Mouse (Mus musculus) MN1 (cell line): ENCODE measurements around the gene Arl15.

Experiments used
- DNase-seq: peaks from one replicate; pipeline ENCODE4 v3.0.0-alpha.2; 2016; ENCODE audit warnings: low spot score

Gene Arl15

GRCm38 (mm10) chr13:114065012-114065411, 270.7 kb downstream of the Arl15 start:
- no peak for DNase-seq

- no peak for DNase-seq
Observed at GRCm38 (mm10) chr13:114068421-114068820, 274.1 kb downstream of the Arl15 start.

- DNase-seq: no peak
Observed at GRCm38 (mm10) chr13:114071439-114071838, 277.1 kb downstream of the Arl15 start.

GRCm38 (mm10) chr13:114074471-114074870, 280.2 kb downstream of the Arl15 start:
- DNase-seq: no peak

- DNase-seq: peak; percentile 64
Observed at GRCm38 (mm10) chr13:114075724-114076384, 281.5 kb downstream of the Arl15 start.

- DNase-seq: no peak
Observed at GRCm38 (mm10) chr13:114077181-114077580, 282.9 kb downstream of the Arl15 start.

- peak; percentile 46 for DNase-seq
Observed at GRCm38 (mm10) chr13:114077584-114078270, 283.4 kb downstream of the Arl15 start.

GRCm38 (mm10) chr13:114078851-114079250, 284.5 kb downstream of the Arl15 start:
- no peak for DNase-seq

GRCm38 (mm10) chr13:114079751-114080150, 285.4 kb downstream of the Arl15 start:
- DNase-seq: no peak

- no peak for DNase-seq
Observed at GRCm38 (mm10) chr13:114080491-114080890, 286.2 kb downstream of the Arl15 start.

- DNase-seq: no peak
Observed at GRCm38 (mm10) chr13:114083570-114084138, 289.3 kb downstream of the Arl15 start.

GRCm38 (mm10) chr13:114085442-114085841, 291.1 kb downstream of the Arl15 start:
- no peak for DNase-seq

GRCm38 (mm10) chr13:114086325-114086724, 292.0 kb downstream of the Arl15 start:
- no peak for DNase-seq

GRCm38 (mm10) chr13:114086801-114087200, 292.5 kb downstream of the Arl15 start:
- no peak for DNase-seq

- DNase-seq: no peak
Observed at GRCm38 (mm10) chr13:114087696-114088465, 293.6 kb downstream of the Arl15 start.

- no peak for DNase-seq
Observed at GRCm38 (mm10) chr13:114090786-114091185, 296.5 kb downstream of the Arl15 start.

- no peak for DNase-seq
Observed at GRCm38 (mm10) chr13:114091231-114091630, 296.9 kb downstream of the Arl15 start.

- DNase-seq: no peak
Observed at GRCm38 (mm10) chr13:114094151-114094875, 300.0 kb downstream of the Arl15 start.

GRCm38 (mm10) chr13:114095440-114095839, 301.1 kb downstream of the Arl15 start:
- no peak for DNase-seq

GRCm38 (mm10) chr13:114096386-114096785, 302.1 kb downstream of the Arl15 start:
- no peak for DNase-seq

- no peak for DNase-seq
Observed at GRCm38 (mm10) chr13:114101155-114101554, 306.9 kb downstream of the Arl15 start.

GRCm38 (mm10) chr13:114106083-114106482, 311.8 kb downstream of the Arl15 start:
- DNase-seq: no peak
